Mouse (Mus musculus) kidney, postnatal 36 days (tissue): Measurements from ENCODE around the gene Gm21637.
"Not testable (repeated sequence)": the region's sequence is repeated elsewhere in the genome, so short reads cannot be mapped to it uniquely, and the experiment has no call there.

Source experiments
- DNase-seq, 2 experiments: peaks; one replicate each; pipeline ENCODE4 v3.0.0; 2021 to 2022; ENCODE audit warnings: mixed read lengths in 2 of 2

Gene Gm21637

DNA sequence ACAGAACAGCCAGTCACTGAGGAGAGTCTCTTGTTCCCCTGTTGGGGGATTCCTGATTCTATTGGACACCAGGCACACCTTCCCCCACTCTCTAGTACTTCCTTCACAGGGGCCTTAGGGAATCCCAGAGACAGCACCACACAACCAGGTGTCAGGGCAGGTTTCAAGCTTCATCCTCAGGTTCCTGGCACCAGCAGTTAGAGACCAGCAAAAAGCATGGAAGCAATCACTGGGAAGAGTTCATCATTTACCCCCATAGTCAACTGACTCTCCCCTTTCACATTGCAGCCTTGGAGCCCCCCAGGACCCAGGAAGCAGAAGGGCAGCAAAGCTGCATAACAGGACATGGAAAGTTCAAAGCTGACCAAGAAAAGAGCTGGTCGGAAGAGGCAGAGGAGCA lies at the start of gene Gm21637:
TSS of gene Gm21637 (plus strand) at position 301 of the 400 bp plus-strand sequence.
- DNase-seq: not testable (repeated sequence)
